Comparison of ENCODE assay signal across 27 mouse cellular contexts in genomic region chr7:45929688-45930087, GRCm38 (mm10). TPM values are rescaled to one million over a fixed set of nuclear protein-coding genes. Genes with fewer than 3 reads are reported as not detected.
DNase-seq lines count a peak whose midpoint lies in the region; ATAC-seq and TF ChIP-seq lines count a peak whose summit lies in the region.
"Had no signal": no experiment of that assay in that cellular context is flagged by ENCODE, and none has a peak within 500 bp of the region (broad histone marks: within the 10 kb centered on the region; RNA-seq: fewer than 3 reads in every experiment).

No protein-coding gene starts in this region.

- no peak for DNase-seq in heart, postnatal 0 days (ENCODE audit: low spot score)
- DNase-seq in heart, adult 8-10 months (ENCODE audit: low spot score) = no peak
- no peak for DNase-seq in liver, embryonic 14.5 days (ENCODE audit: low read depth in 3 of 3, low spot score in 3 of 3)
- DNase-seq in liver = no peak
- DNase-seq in induced T-regulatory cell, adult 2 months (ENCODE audit: low read depth) = peak; percentile 35
- DNase-seq in embryo, embryonic 10 days (ENCODE audit: low spot score) = no peak
- DNase-seq: adrenal gland, postnatal 14 days; cerebellum, adult 2 months; cerebellum, postnatal 25 days; embryo, embryonic 11 days; gastrocnemius, postnatal 36 days; kidney, adult 18-20 months; kidney, postnatal 14 days; right cerebral cortex, postnatal 25 days; spleen, adult 18-20 months; thymus, postnatal 14 days had no signal

- H3K36me3 ChIP-seq in heart, postnatal 0 days (replicated peaks; ENCODE audit: control insufficient read depth, insufficient read depth, low read length) = no peaks in the 10 kb centered on the region
- no peaks in the 10 kb centered on the region for H3K36me3 ChIP-seq in liver, embryonic 14.5 days (replicated peaks; ENCODE audit: control insufficient read depth, insufficient read depth, low read depth)
- no peaks in the 10 kb centered on the region for H3K36me3 ChIP-seq in ES-Bruce4 (ENCODE audit: control insufficient read depth, insufficient read depth, low read length, poor library complexity, severe bottlenecking)
- H3K36me3 ChIP-seq: embryonic facial prominence, embryonic 13.5 days; heart, embryonic 15.5 days; neural tube, embryonic 13.5 days had no signal

- no peak for ATAC-seq in heart, postnatal 0 days (ENCODE audit: insufficient read depth, low read depth)
- no peak for ATAC-seq in liver, embryonic 14.5 days (ENCODE audit: insufficient read depth)
- ATAC-seq: forebrain, embryonic 13.5 days; hindbrain, embryonic 16.5 days; midbrain, embryonic 13.5 days had no signal

- H3K4me3 ChIP-seq in heart, postnatal 0 days (ENCODE audit: low read depth, low read length) = no peak overlapping the region
- no peak overlapping the region for H3K4me3 ChIP-seq in liver, embryonic 14.5 days (ENCODE audit: insufficient read depth in 1 of 2, low read depth in 2 of 2, low read length in 2 of 2)
- peak overlapping the region; percentile 62; the same call in 1 of the 2 replicates for H3K4me3 ChIP-seq in ES-Bruce4 (ENCODE audit: low read depth, low read length)
- H3K4me3 ChIP-seq: forebrain, embryonic 13.5 days; heart, embryonic 15.5 days; megakaryocyte, embryonic 14.5 days; midbrain, embryonic 13.5 days; neural tube, embryonic 13.5 days had no signal

- no peaks in the 10 kb centered on the region for H3K4me1 ChIP-seq in heart, postnatal 0 days (ENCODE audit: control insufficient read depth, insufficient read depth)
- H3K4me1 ChIP-seq in liver, embryonic 14.5 days (replicated peaks; ENCODE audit: control insufficient read depth in 2 of 2, insufficient read depth in 2 of 2, low read length in 1 of 2) = no peaks in the 10 kb centered on the region; a peak in 1 of 4 replicates
- H3K4me1 ChIP-seq in ES-Bruce4 (ENCODE audit: control insufficient read depth, insufficient read depth, low read length) = no peaks in the 10 kb centered on the region
- H3K4me1 ChIP-seq: forebrain, embryonic 13.5 days; heart, embryonic 15.5 days; neural tube, embryonic 13.5 days had no signal

- H3K9me3 ChIP-seq in heart, postnatal 0 days (replicated peaks; ENCODE audit: control insufficient read depth, low read length) = no peaks in the 10 kb centered on the region; the same call in 1 of the 2 replicates
- no peaks in the 10 kb centered on the region for H3K9me3 ChIP-seq in liver, embryonic 14.5 days (ENCODE audit: control insufficient read depth, low read length)
- no peaks in the 10 kb centered on the region for H3K9me3 ChIP-seq in ES-Bruce4 (replicated peaks; ENCODE audit: control insufficient read depth, insufficient read depth, low read length, poor library complexity, severe bottlenecking)
- H3K9me3 ChIP-seq: heart, embryonic 15.5 days; neural tube, embryonic 13.5 days had no signal

- 0 out of 2 replicates have a peak, but pooled peaks cover 5% of the 10 kb centered on the region for H3K27me3 ChIP-seq in heart, postnatal 0 days (ENCODE audit: control insufficient read depth, insufficient read depth, low read length)
- no peaks in the 10 kb centered on the region for H3K27me3 ChIP-seq in liver, embryonic 14.5 days (ENCODE audit: control insufficient read depth, insufficient read depth, low read length)
- H3K27me3 ChIP-seq in ES-Bruce4 (ENCODE audit: control insufficient read depth, insufficient read depth, low read length, poor library complexity, severe bottlenecking) = no peaks in the 10 kb centered on the region
- H3K27me3 ChIP-seq: megakaryocyte, embryonic 14.5 days had no signal

- H3K9ac ChIP-seq in heart, postnatal 0 days (replicated peaks; ENCODE audit: low read depth, low read length) = no peak overlapping the region
- H3K9ac ChIP-seq in liver, embryonic 14.5 days (replicated peaks) = no peak overlapping the region
- no peak overlapping the region for H3K9ac ChIP-seq in ES-Bruce4 (ENCODE audit: low read depth, poor library complexity, severe bottlenecking)
- H3K9ac ChIP-seq: embryonic facial prominence, embryonic 13.5 days; forebrain, embryonic 13.5 days; heart, embryonic 15.5 days; midbrain, embryonic 13.5 days; neural tube, embryonic 13.5 days had no signal

- no peak overlapping the region for H3K27ac ChIP-seq in heart, postnatal 0 days (ENCODE audit: low read depth)
- H3K27ac ChIP-seq in liver, embryonic 14.5 days = no peak overlapping the region
- no peak overlapping the region for H3K27ac ChIP-seq in ES-Bruce4 (ENCODE audit: insufficient read depth, low read length)
- H3K27ac ChIP-seq: embryonic facial prominence, embryonic 13.5 days; forebrain, embryonic 13.5 days; heart, embryonic 15.5 days; midbrain, embryonic 13.5 days; neural tube, embryonic 13.5 days had no signal

- TF ChIP-seq EP300 in heart, postnatal 0 days (IDR thresholded peaks at IDR 0.05; ENCODE audit: low read depth) = no peak
- TF ChIP-seq EP300 in liver, embryonic 14.5 days (IDR thresholded peaks at IDR 0.05; ENCODE audit: low read depth) = no peak
- no peak for TF ChIP-seq EP300 in ES-Bruce4 (IDR thresholded peaks at IDR 0.05; ENCODE audit: insufficient read depth, low read depth, low read length)

- no peak overlapping the region for H3K4me2 ChIP-seq in heart, postnatal 0 days (ENCODE audit: low read depth, low read length)
- H3K4me2 ChIP-seq in liver, embryonic 14.5 days (ENCODE audit: low read depth) = no peak overlapping the region
- H3K4me2 ChIP-seq: heart, embryonic 15.5 days had no signal

- TF ChIP-seq POLR2A in ES-Bruce4 (IDR thresholded peaks at IDR 0.05; ENCODE audit: insufficient read depth, low read length) = no peak

- 82% methylated on average over 1 of the region's 1 CpGs for WGBS in heart, postnatal 0 days
- WGBS in liver, embryonic 14.5 days (ENCODE audit: insufficient replicate concordance) = 77% methylated on average over 1 of the region's 1 CpGs

- TF ChIP-seq CTCF in heart, postnatal 0 days (IDR thresholded peaks at IDR 0.05; ENCODE audit: low read depth) = 0 out of 2 replicates have a peak, but pooled peaks have one; percentile 15
- peak; percentile 32; the same call in 1 of the 2 replicates for TF ChIP-seq CTCF in liver, embryonic 14.5 days (IDR thresholded peaks at IDR 0.05; ENCODE audit: low read depth)
- no peak for TF ChIP-seq CTCF in ES-Bruce4 (IDR thresholded peaks at IDR 0.05; ENCODE audit: low read depth, low read length)

RNA-seq across cellular contexts. Expression of gene Ccdc114, which starts 5.8 kb away (rescaled TPM):
- 1.2 and 1.7 TPM in 2 replicates for total RNA-seq in heart, postnatal 0 days (2014; rRNA removed; ENCODE audit: low replicate concordance)
- 2.2 and 2.9 TPM in 2 replicates for polyA plus RNA-seq in heart, postnatal 0 days (2015; fragmentation: Nextera tagmentation; extraction: Ambion mirVana)
- total RNA-seq in heart, adult 8-10 months (2022) = 1 to 10 TPM in 3 of 4 experiments, under 1 TPM in 1; 0.66 to 1.4 (median 1.2) TPM
- 0.96 and 1.0 TPM in 2 replicates for polyA plus RNA-seq in liver, embryonic 14.5 days (2012; rRNA removed)
- 0.82 and 1.2 TPM in 2 replicates for polyA plus RNA-seq in liver, embryonic 14.5 days (2014; fragmentation: Nextera tagmentation; extraction: Ambion mirVana)
- polyA plus RNA-seq in ES-Bruce4 (2011; ENCODE audit: insufficient read depth, insufficient read length, low read depth, missing spikeins) = 7.6 and 10.2 TPM in 2 replicates

RNA-seq across cellular contexts. Expression of gene Emp3, which starts 8.5 kb away (rescaled TPM):
- total RNA-seq in heart, postnatal 0 days (2014; rRNA removed; ENCODE audit: low replicate concordance) = 43.4 and 46.1 TPM in 2 replicates
- 73.0 and 75.6 TPM in 2 replicates for polyA plus RNA-seq in heart, postnatal 0 days (2015; fragmentation: Nextera tagmentation; extraction: Ambion mirVana)
- total RNA-seq in heart, adult 8-10 months (2022) = 10 to 100 TPM; 17.3 to 24.6 (median 22.3) TPM
- polyA plus RNA-seq in liver, embryonic 14.5 days (2012; rRNA removed) = 29.0 and 39.6 TPM in 2 replicates
- 54.9 and 61.8 TPM in 2 replicates for polyA plus RNA-seq in liver, embryonic 14.5 days (2014; fragmentation: Nextera tagmentation; extraction: Ambion mirVana)
- 10.6 and 11.0 TPM in 2 replicates for polyA plus RNA-seq in ES-Bruce4 (2011; ENCODE audit: insufficient read depth, insufficient read length, low read depth, missing spikeins)

RNA-seq across cellular contexts. Expression of gene Tmem143, which starts 32.9 kb away (rescaled TPM):
- total RNA-seq in heart, postnatal 0 days (2014; rRNA removed; ENCODE audit: low replicate concordance) = 94.0 and 124 TPM in 2 replicates
- 11.7 and 12.0 TPM in 2 replicates for polyA plus RNA-seq in heart, postnatal 0 days (2015; fragmentation: Nextera tagmentation; extraction: Ambion mirVana)
- total RNA-seq in heart, adult 8-10 months (2022) = 100 to 1,000 TPM; 115 to 143 (median 126) TPM
- polyA plus RNA-seq in liver, embryonic 14.5 days (2012; rRNA removed) = 8.6 and 10.2 TPM in 2 replicates
- polyA plus RNA-seq in liver, embryonic 14.5 days (2014; fragmentation: Nextera tagmentation; extraction: Ambion mirVana) = 2.4 and 2.7 TPM in 2 replicates
- 21.7 and 28.2 TPM in 2 replicates for polyA plus RNA-seq in ES-Bruce4 (2011; ENCODE audit: insufficient read depth, insufficient read length, low read depth, missing spikeins)

RNA-seq across cellular contexts. Expression of gene Syngr4, which starts 33.2 kb away (rescaled TPM):
- 0.27 TPM in 1 of 2 replicates, not detected in the other for total RNA-seq in heart, postnatal 0 days (2014; rRNA removed; ENCODE audit: low replicate concordance)
- 0.58 and 0.71 TPM in 2 replicates for polyA plus RNA-seq in heart, postnatal 0 days (2015; fragmentation: Nextera tagmentation; extraction: Ambion mirVana)
- total RNA-seq in heart, adult 8-10 months (2022) = not detected
- polyA plus RNA-seq in liver, embryonic 14.5 days (2012; rRNA removed) = 0.86 and 1.2 TPM in 2 replicates
- polyA plus RNA-seq in liver, embryonic 14.5 days (2014; fragmentation: Nextera tagmentation; extraction: Ambion mirVana) = 1.2 and 1.3 TPM in 2 replicates
- 2.0 and 3.4 TPM in 2 replicates for polyA plus RNA-seq in ES-Bruce4 (2011; ENCODE audit: insufficient read depth, insufficient read length, low read depth, missing spikeins)
- total RNA-seq: gastrocnemius, postnatal 36 days; hematopoietic stem cell, adult 5-6 weeks; layer of hippocampus, adult 18-20 months; left cerebral cortex, postnatal 36 days had no signal
- polyA plus RNA-seq: cerebellum, adult 2 months; hindbrain, embryonic 16.5 days; neural tube, embryonic 13.5 days had no signal

RNA-seq across cellular contexts. Expression of gene Grin2d, which starts 51.5 kb away (rescaled TPM):
- 1.0 and 3.1 TPM in 2 replicates for total RNA-seq in heart, postnatal 0 days (2014; rRNA removed; ENCODE audit: low replicate concordance)
- 0.12 and 0.16 TPM in 2 replicates for polyA plus RNA-seq in heart, postnatal 0 days (2015; fragmentation: Nextera tagmentation; extraction: Ambion mirVana)
- total RNA-seq in heart, adult 8-10 months (2022) = 1 to 10 TPM; 1.1 to 2.2 (median 1.3) TPM
- polyA plus RNA-seq in liver, embryonic 14.5 days (2012; rRNA removed) = 0.11 and 0.13 TPM in 2 replicates
- polyA plus RNA-seq in liver, embryonic 14.5 days (2014; fragmentation: Nextera tagmentation; extraction: Ambion mirVana) = 0.01 TPM in 1 of 2 replicates, not detected in the other
- polyA plus RNA-seq in ES-Bruce4 (2011; ENCODE audit: insufficient read depth, insufficient read length, low read depth, missing spikeins) = 0.43 and 0.68 TPM in 2 replicates
